Mouse (Mus musculus): ENCODE results near the gene Chmp2a.
A peak's percentile ranks its signal among the peaks of the same experiment; 100 is the strongest.
"Not testable (repeated sequence)": the region's sequence is repeated elsewhere in the genome, so short reads cannot be mapped to it uniquely, and the experiment has no call there.

Gene Chmp2a

GRCm38 (mm10) chr7:13034148-13034977 is at the start of gene Chmp2a:
Gene Chmp2a, minus strand, starts transcription at chr7:13034807.
- peak; percentile 98 for DNase-seq

DNA sequence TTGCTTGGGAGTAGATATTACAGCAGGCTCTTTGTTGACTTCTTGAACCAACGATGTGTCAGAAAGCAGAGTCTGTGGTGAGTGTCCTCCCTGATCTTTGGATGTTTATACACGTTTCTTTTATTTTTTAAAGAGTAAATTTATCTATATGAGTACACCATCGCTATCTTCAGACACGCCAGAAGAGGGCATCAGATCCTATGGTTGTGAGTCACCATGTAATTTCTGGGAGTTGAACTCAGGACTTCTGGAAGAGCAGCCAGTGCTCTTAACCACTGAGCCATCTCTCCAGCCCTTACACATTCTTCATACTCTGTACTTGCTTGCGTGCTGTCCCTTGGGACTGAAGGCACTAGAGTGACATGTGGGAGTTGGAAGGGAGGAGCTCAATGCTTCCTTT is 37.7 kb upstream of the Chmp2a start:
- DNase-seq = no peak

- DNase-seq = not testable (repeated sequence)
Measured at GRCm38 (mm10) chr7:13063399-13063798, 28.8 kb upstream of the Chmp2a start.

GRCm38 (mm10) chr7:13059536-13059935 is 24.9 kb upstream of the Chmp2a start:
- DNase-seq = no peak

DNA sequence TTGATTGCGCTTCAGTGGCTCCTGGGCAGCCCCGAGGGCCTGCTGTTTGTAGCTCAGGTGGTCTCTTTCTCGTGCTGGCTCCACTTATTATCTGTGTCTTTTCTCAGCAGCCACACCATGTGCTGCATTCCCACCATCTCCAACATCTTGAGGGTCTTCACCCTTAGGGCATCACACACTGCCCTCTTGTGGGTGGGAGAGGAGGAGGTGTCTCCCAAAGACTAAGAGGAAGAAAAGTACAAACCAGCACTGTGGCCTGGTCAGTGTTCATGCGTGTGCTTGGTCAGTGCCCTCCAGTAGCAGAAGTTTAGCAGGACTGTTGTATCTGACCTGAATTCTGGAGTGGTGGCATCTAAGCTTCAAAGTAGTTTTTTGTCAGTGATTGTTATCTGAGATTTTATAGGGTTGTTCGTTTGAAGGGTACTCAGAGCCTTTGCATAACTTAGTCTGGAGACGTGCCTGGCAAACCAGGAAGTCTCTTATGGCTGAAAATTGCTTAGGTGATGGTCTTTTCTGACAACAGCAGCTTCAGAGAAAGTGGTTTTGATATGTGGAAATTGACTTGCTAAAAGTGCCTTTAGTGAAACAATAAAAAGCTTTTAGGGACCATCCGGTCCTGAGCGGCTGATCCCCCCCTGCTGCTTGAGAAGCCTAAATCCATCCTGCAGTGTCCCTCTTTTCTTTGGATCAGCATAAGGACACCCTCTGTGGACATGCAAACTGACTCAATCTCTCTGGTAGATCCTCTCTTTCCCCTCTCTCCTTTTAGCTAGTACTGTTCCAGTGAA is 22.5 kb upstream of the Chmp2a start:
- no peak for DNase-seq

- DNase-seq = peak; percentile 94
Measured at GRCm38 (mm10) chr7:13054287-13055010, 19.8 kb upstream of the Chmp2a start, which contains the start of gene Mzf1. Gene Mzf1, minus strand, starts transcription at chr7:13054764.

DNA sequence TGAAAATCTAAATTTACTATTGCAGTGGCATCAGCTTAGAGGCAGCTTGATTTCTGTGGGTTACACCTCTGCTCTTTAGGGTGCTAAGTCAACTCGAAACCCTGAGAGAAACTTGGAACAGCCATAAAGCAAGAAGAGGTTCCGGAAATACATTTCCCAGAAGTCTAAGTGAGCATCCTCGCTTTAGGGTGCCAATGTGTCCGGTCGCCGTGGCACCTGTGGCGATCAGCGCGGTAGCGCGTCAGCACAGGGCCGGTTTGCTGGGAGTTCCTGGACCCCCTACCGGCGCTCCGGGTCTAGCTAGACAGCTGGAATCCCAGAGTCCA is 19.3 kb upstream of the Chmp2a start:
- no peak for DNase-seq

GRCm38 (mm10) chr7:13053501-13053900 is 18.9 kb upstream of the Chmp2a start:
- no peak for DNase-seq

GRCm38 (mm10) chr7:13053001-13053400 is 18.4 kb upstream of the Chmp2a start:
- DNase-seq = no peak

DNA sequence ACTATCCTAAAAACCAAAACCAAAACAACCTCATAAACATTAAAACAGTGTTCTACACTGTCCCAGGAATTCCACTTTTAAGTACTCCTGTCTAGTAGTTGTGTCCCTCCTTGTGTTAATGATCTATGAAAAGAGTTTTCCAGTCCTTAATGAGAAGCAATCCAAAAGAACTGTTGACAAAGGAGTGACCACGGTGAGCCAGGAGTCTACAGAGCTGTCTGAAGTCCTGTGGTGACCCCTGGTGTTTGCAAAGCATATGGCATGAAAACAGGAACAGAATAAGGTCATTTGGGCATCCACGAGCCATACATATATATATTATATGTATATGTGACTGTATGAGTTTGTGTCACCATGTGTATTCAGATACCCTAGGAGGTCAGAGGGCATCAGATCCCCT is 11.5 kb upstream of the Chmp2a start:
- peak; percentile 74 for DNase-seq

DNA sequence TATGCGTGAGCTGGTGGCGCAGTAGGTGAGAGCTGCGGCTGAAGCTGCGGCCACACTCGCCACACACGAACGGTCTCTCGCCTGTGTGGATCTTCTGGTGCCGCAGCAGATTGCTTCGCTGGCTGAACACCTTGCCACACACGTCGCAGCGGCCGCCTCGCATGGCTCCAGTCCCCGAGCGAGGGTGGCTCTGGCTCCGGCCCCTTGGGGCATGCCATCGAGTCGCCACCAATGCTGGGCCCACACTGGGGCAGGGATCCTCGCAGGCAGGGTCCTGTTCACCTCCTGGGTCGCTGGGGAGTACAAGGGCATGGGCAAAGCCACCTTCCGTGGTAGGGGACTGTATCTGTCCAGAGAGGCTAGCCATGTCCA is 9.6 kb upstream of the Chmp2a start:
- DNase-seq = no peak

DNA sequence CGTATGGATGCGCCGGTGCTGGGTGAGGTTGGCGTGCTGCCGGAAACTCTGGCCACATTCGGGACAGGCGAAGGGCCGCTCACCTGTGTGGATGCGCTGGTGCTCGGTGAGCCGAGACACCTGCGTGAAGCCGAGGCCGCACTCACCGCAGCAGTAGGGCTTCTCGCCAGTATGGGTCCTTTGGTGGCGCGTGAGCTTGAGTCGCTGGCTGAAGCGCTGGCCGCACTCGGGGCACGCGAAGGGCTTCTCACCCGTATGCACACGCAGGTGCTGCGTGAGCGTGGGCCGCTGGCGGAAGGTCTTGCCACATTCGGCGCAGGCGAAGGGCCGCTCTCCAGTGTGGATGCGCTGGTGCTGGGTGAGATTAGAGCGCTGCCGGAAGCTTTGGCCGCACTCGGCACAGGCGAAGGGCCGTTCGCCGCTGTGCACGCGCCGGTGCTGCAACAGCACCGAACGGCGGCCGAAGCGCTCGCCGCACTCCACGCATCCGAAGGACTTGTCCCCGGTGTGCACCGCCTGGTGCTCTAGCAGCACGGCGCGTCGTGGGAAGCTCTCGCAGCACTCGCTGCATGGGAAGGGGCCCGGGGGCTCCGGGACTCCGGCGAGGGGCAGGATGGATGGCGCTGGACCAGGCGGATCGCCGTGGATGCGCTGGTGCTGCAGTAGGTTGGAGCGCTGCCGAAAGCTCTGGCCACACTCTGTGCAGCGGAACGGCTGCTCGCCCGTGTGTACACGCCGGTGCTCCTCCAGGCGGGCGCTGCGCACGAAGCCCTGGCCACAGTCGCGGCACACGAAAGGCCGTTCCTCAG is 9.0 kb upstream of the Chmp2a start:
- DNase-seq = peak; percentile 37

DNA sequence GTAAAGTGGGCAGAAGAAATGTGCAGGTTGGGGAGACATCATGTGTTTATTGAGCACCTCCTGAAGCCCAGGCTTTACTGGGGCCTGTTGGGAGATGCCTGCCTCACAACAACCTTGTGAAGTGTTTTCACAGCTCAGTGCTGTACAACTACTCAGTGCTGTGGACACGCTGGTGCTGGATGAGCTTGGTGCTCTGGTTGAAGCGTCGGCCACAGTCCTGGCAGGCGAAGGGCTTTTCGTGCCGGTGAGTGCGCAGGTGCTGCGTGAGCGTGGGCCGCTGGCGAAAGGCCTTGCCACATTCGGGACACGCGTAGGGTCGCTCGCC is 8.5 kb upstream of the Chmp2a start:
- no peak for DNase-seq

- DNase-seq = no peak
Measured at GRCm38 (mm10) chr7:13042511-13042910, 7.9 kb upstream of the Chmp2a start.

GRCm38 (mm10) chr7:13041256-13041655 is 6.6 kb upstream of the Chmp2a start:
- DNase-seq = no peak

GRCm38 (mm10) chr7:13039181-13039580 is 4.6 kb upstream of the Chmp2a start:
- no peak for DNase-seq

GRCm38 (mm10) chr7:13038621-13039169 is 4.1 kb upstream of the Chmp2a start:
- peak; percentile 43 for DNase-seq

DNA sequence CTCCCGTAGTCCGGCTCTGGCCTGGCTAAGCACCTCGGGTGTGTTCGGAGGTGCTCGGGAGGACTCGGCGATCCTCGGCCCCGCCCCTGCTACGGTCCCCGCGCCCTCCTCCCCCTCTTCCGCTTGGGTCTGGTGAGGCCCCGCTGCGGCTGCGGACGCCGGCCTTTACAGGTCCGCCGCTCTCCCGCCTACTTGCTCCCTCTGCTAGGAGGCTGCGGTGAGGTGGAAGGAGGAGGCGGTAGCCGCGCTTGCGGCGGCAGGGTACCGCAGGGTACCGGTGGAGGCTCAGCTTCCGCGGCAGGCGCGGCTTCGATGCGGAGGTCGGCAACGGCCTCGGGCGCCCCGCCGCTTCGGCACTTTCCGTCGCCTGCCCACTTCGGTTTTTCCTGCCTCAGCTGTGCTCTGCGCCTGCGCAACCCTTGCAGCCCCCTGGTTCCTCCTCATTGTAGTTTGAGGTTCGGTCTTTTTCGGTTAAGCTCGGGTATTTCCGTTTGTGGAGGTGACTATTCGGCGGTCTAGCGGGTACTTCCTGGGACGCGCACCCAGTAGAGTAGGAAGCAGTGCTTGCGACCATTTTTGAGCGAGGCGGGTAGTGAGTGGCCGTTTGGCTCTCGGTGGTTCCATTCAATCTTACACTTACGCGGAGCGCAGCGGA is 3.4 kb upstream of the Chmp2a start, which contains the start of gene Ube2m:
TSS of gene Ube2m (minus strand) at position 375 of the 655 bp plus-strand sequence.
- peak; percentile 99 for DNase-seq

- peak; percentile 56 for DNase-seq
Measured at GRCm38 (mm10) chr7:13037366-13037765, 2.8 kb upstream of the Chmp2a start.

DNA sequence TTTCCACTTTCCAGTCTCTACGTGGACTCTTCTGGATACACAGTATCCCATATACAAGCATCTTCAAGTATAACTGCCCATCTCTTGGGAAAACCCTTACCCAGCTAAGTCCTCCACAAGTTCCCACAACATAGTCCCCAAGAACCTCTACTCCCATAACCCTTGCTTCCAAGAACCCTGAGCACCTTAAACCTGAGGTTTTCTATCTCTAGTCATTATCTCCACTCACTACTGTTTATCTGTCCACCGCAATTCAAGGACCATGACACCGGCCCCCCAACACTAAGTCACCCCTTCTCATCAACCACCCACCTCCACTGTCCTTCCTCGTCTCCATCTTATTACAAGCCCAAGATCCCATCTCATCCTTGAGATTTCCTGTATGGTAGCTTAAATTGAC is 2.2 kb upstream of the Chmp2a start:
- DNase-seq = no peak

DNA sequence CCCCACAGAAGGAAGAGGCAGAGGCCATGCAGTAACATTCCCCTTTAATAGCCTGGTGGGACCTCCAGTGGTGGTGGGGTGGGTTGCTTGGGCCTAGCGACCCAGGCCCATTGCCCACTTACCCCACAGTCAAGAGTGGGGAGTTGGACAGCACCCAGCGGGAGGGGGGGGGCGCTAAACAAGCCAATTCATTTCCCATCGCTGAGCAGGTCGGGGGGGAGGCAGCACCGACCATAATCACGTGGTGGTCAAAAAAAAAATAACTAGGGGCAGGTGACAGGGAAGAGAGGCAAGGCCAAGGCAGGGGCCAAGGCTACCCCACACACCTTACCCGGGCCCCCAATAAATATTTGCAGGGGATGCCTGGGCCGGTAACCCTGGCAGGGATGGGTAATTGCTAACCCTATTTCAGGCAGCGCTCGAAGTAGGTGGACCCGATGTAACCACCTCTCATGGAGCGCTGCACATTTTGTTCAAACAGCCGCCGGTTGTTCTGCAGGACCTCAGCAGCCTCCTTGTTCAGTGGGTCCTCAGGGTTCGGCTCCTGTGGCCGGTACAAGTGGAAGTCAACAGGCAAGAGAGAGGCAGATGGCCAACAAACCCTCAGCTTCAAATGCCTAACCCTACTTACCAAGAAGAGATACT is 726 bp upstream of the Chmp2a start:
- DNase-seq = no peak

All from kidney, adult 18-20 months (tissue).